Mouse (Mus musculus): ENCODE data around the gene Dph6. TPM values are rescaled to one million over a fixed set of nuclear protein-coding genes. Genes with fewer than 3 reads are reported as not detected.

The Dph6 gene
- polyA plus RNA-seq, 1 experiment from 2014 or later, result 11.4 TPM

- ATAC-seq (no peak), DNase-seq (ENCODE audit: low spot score) (no peak)
- Histone ChIP-seq H3K36me3 (ENCODE audit: insufficient read depth, low read length) (no peaks in the 10 kb centered on the region), H3K9me3 (ENCODE audit: low read length) (no peaks in the 10 kb centered on the region), H3K4me3 (ENCODE audit: low read depth, low read length) (no peak overlapping the region), H3K27me3 (replicated peaks; ENCODE audit: insufficient read depth, low read length) (no peaks in the 10 kb centered on the region), H3K4me1 (ENCODE audit: insufficient read depth, low read depth, low read length) (no peaks in the 10 kb centered on the region), H3K4me2 (replicated peaks; ENCODE audit: low read depth, low read length) (no peak overlapping the region), H3K9ac (replicated peaks; ENCODE audit: low read depth) (no peak overlapping the region), H3K27ac (ENCODE audit: low read length) (no peak overlapping the region)
- 52% methylated on average over 3 of the region's 3 CpGs for WGBS
- no peak for TF ChIP-seq EP300 (IDR thresholded peaks at IDR 0.05)
Observed at GRCm38 (mm10) chr2:114670983-114671382, 16.2 kb upstream of the Dph6 start.

GRCm38 (mm10) chr2:114658954-114659353, 4.2 kb upstream of the Dph6 start:
- TF ChIP-seq CTCF (IDR thresholded peaks at IDR 0.05) (no peak), EP300 (IDR thresholded peaks at IDR 0.05) (no peak)
- Histone ChIP-seq H3K27me3 (replicated peaks; ENCODE audit: insufficient read depth, low read length) (no peaks in the 10 kb centered on the region), H3K4me3 (ENCODE audit: low read depth, low read length) (no peak overlapping the region), H3K36me3 (ENCODE audit: insufficient read depth, low read length) (no peaks in the 10 kb centered on the region), H3K9me3 (ENCODE audit: low read length) (no peaks in the 10 kb centered on the region), H3K4me2 (replicated peaks; ENCODE audit: low read depth, low read length) (no peak overlapping the region), H3K4me1 (ENCODE audit: insufficient read depth, low read depth, low read length) (no peaks in the 10 kb centered on the region), H3K9ac (replicated peaks; ENCODE audit: low read depth) (no peak overlapping the region), H3K27ac (ENCODE audit: low read length) (no peak overlapping the region)
- no peak for ATAC-seq
- 85% methylated on average over 2 of the region's 2 CpGs for WGBS
- DNase-seq (ENCODE audit: low spot score), result no peak

GRCm38 (mm10) chr2:114646240-114646639, 8.5 kb downstream of the Dph6 start:
- Histone ChIP-seq H3K9ac (replicated peaks; ENCODE audit: low read depth) (no peak overlapping the region), H3K4me3 (ENCODE audit: low read depth, low read length) (no peak overlapping the region), H3K4me2 (replicated peaks; ENCODE audit: low read depth, low read length) (no peak overlapping the region), H3K9me3 (ENCODE audit: low read length) (no peaks in the 10 kb centered on the region), H3K27me3 (replicated peaks; ENCODE audit: insufficient read depth, low read length) (no peaks in the 10 kb centered on the region), H3K4me1 (ENCODE audit: insufficient read depth, low read depth, low read length) (no peaks in the 10 kb centered on the region), H3K36me3 (ENCODE audit: insufficient read depth, low read length) (no peaks in the 10 kb centered on the region), H3K27ac (ENCODE audit: low read length) (no peak overlapping the region)
- 77% methylated on average over 5 of the region's 5 CpGs for WGBS
- ATAC-seq (no peak), DNase-seq (ENCODE audit: low spot score) (no peak)
- TF ChIP-seq EP300 (IDR thresholded peaks at IDR 0.05) (no peak), CTCF (IDR thresholded peaks at IDR 0.05) (no peak)

GRCm38 (mm10) chr2:114643832-114644231, 10.9 kb downstream of the Dph6 start:
- TF ChIP-seq CTCF (IDR thresholded peaks at IDR 0.05) (no peak), EP300 (IDR thresholded peaks at IDR 0.05) (no peak)
- 93% methylated on average over 2 of the region's 2 CpGs for WGBS
- no peak for DNase-seq (ENCODE audit: low spot score)
- Histone ChIP-seq H3K9me3 (ENCODE audit: low read length) (no peaks in the 10 kb centered on the region), H3K4me2 (replicated peaks; ENCODE audit: low read depth, low read length) (no peak overlapping the region), H3K36me3 (ENCODE audit: insufficient read depth, low read length) (0 out of 2 replicates have a peak, but pooled peaks cover 1% of the 10 kb centered on the region), H3K4me1 (ENCODE audit: insufficient read depth, low read depth, low read length) (no peaks in the 10 kb centered on the region), H3K9ac (replicated peaks; ENCODE audit: low read depth) (no peak overlapping the region), H3K27ac (ENCODE audit: low read length) (no peak overlapping the region), H3K27me3 (replicated peaks; ENCODE audit: insufficient read depth, low read length) (no peaks in the 10 kb centered on the region), H3K4me3 (ENCODE audit: low read depth, low read length) (no peak overlapping the region)
- no peak for ATAC-seq

- no peaks in the 10 kb centered on the region for H3K36me3 ChIP-seq (ENCODE audit: insufficient read depth, low read length)
- 36% methylated on average over 4 of the region's 4 CpGs for WGBS
- H3K9me3 ChIP-seq (ENCODE audit: low read length), result no peaks in the 10 kb centered on the region
- DNase-seq (ENCODE audit: low spot score) (peak; percentile 53), ATAC-seq (peak; percentile 89)
- TF ChIP-seq CTCF (IDR thresholded peaks at IDR 0.05), result peak; percentile 34
- peak; percentile 93 for TF ChIP-seq EP300 (IDR thresholded peaks at IDR 0.05)
- peak overlapping the region; percentile 14; the same call in 1 of the 2 replicates for H3K4me2 ChIP-seq (replicated peaks; ENCODE audit: low read depth, low read length)
- no peaks in the 10 kb centered on the region for H3K27me3 ChIP-seq (replicated peaks; ENCODE audit: insufficient read depth, low read length)
- no peak overlapping the region for H3K9ac ChIP-seq (replicated peaks; ENCODE audit: low read depth)
- H3K4me3 ChIP-seq (ENCODE audit: low read depth, low read length), result no peak overlapping the region
- H3K4me1 ChIP-seq (ENCODE audit: insufficient read depth, low read depth, low read length), result no peaks in the 10 kb centered on the region
- H3K27ac ChIP-seq (ENCODE audit: low read length), result 0 out of 2 replicates have a peak overlapping the region, but pooled peaks have one; percentile 14
Observed at GRCm38 (mm10) chr2:114624683-114625082, 30.1 kb downstream of the Dph6 start.

GRCm38 (mm10) chr2:114622550-114622939, 32.2 kb downstream of the Dph6 start:
- Histone ChIP-seq H3K27me3 (replicated peaks; ENCODE audit: insufficient read depth, low read length) (no peaks in the 10 kb centered on the region), H3K27ac (ENCODE audit: low read length) (no peak overlapping the region), H3K4me1 (ENCODE audit: insufficient read depth, low read depth, low read length) (no peaks in the 10 kb centered on the region), H3K36me3 (ENCODE audit: insufficient read depth, low read length) (no peaks in the 10 kb centered on the region), H3K9ac (replicated peaks; ENCODE audit: low read depth) (no peak overlapping the region), H3K4me3 (ENCODE audit: low read depth, low read length) (no peak overlapping the region), H3K9me3 (ENCODE audit: low read length) (no peaks in the 10 kb centered on the region), H3K4me2 (replicated peaks; ENCODE audit: low read depth, low read length) (no peak overlapping the region; the same call in 1 of the 2 replicates)
- peak; percentile 42 for DNase-seq (ENCODE audit: low spot score)
- WGBS, result 13% methylated on average over 2 of the region's 2 CpGs
- TF ChIP-seq CTCF (IDR thresholded peaks at IDR 0.05) (no peak), EP300 (IDR thresholded peaks at IDR 0.05) (no peak)
- no peak for ATAC-seq
